8 mouse cellular contexts compared by ENCODE assay signal in the genomic region with DNA sequence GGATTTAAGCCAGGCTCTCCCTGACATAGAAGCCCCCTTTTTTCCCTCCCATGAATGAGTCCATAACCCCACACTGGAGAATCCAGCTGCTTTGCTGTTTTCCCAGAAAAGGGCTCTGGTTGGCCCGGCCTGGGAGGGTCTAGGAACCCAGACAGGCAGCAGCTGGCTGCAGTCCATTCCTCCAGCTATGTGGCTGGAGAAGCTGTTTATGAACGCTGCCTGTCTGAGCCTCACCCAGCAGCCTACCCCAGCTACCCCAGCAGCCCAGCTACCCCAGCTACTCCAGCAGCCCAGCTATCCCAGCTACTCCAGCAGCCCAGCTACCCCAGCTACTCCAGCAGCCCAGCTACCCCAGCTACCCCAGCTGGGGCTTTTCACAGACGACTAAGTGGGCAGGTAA. TPM values are rescaled to one million over a fixed set of nuclear protein-coding genes. Genes with fewer than 3 reads are reported as not detected.
A peak's percentile ranks its signal among the peaks of the same experiment; 100 is the strongest.
DNase-seq lines count a peak whose midpoint lies in the region; ATAC-seq and TF ChIP-seq lines count a peak whose summit lies in the region.

Pdcd4 (plus strand) TSS at position 171 of the 400 bp plus-strand sequence.

- 28% methylated on average over 3 of the region's 3 CpGs for WGBS in heart, embryonic 14.5 days

- H3K4me3 ChIP-seq in testis, adult 2 months (ENCODE audit: control insufficient read depth, low read depth, low read length), result no peak within 1 kb of the TSS
- H3K4me3 ChIP-seq in embryonic fibroblast, embryonic 13.5 days (ENCODE audit: insufficient read depth, low read length), result no peak within 1 kb of the TSS
- no peak within 1 kb of the TSS for H3K4me3 ChIP-seq in heart, embryonic 14.5 days (ENCODE audit: control insufficient read depth in 1 of 2, insufficient read depth in 1 of 2, low read depth in 1 of 2, low read length in 2 of 2)

- DNase-seq in testis, postnatal 14 days (ENCODE audit: low spot score), result no peak
- DNase-seq in layer of hippocampus, postnatal 25 days (ENCODE audit: extremely low spot score in 1 of 2, low spot score in 1 of 2), result no peak
- peak; percentile 52 for DNase-seq in thymus, postnatal 4 days
- no peak for DNase-seq in spleen, postnatal 4 days (ENCODE audit: low spot score in 2 of 2)

- H3K4me2 ChIP-seq in heart, embryonic 14.5 days (ENCODE audit: low read length), result no peak within 1 kb of the TSS

- no peak for ATAC-seq in heart, embryonic 14.5 days (ENCODE audit: insufficient number of reproducible peaks, insufficient read depth, low FRiP score, low read depth)
- no peak for ATAC-seq in megakaryocyte-erythroid progenitor cell, adult 5-6 weeks (replicated peaks; ENCODE audit: low FRiP score, low TSS enrichment, poor library complexity, severe bottlenecking)

- no peaks in the 10 kb centered on the region for H3K36me3 ChIP-seq in testis, adult 2 months (ENCODE audit: control insufficient read depth, insufficient read depth, low read length)
- H3K36me3 ChIP-seq in heart, embryonic 14.5 days (ENCODE audit: control insufficient read depth, insufficient read depth, low read length), result no peaks in the 10 kb centered on the region

- no peak within 1 kb of the TSS for H3K9ac ChIP-seq in heart, embryonic 14.5 days (ENCODE audit: low read length)

- no peak for TF ChIP-seq POLR2A in testis, adult 2 months (IDR thresholded peaks at IDR 0.05; ENCODE audit: control insufficient read depth, low read depth, low read length)
- no peak for TF ChIP-seq POLR2A in embryonic fibroblast, embryonic 13.5 days (IDR thresholded peaks at IDR 0.05; ENCODE audit: low read depth, low read length)

- peak within 1 kb of the TSS; percentile 60 for H3K27ac ChIP-seq in testis, adult 2 months (ENCODE audit: control insufficient read depth, insufficient read depth, low read depth, low read length)
- H3K27ac ChIP-seq in embryonic fibroblast, embryonic 13.5 days (ENCODE audit: insufficient read depth, low read length), result peak within 1 kb of the TSS; percentile 14; the same call in 1 of the 2 replicates
- peak within 1 kb of the TSS; percentile 46 to 54; a peak in 3 of 4 replicates for H3K27ac ChIP-seq in heart, embryonic 14.5 days (replicated peaks in 1 of 2; ENCODE audit: control insufficient read depth in 1 of 2, insufficient read depth in 1 of 2, low read depth in 2 of 2, low read length in 2 of 2)

- no peaks in the 10 kb centered on the region for H3K27me3 ChIP-seq in testis, adult 2 months (ENCODE audit: control insufficient read depth, insufficient read depth, low read length)
- H3K27me3 ChIP-seq in heart, embryonic 14.5 days (ENCODE audit: control insufficient read depth, insufficient read depth, low read length), result no peaks in the 10 kb centered on the region

- H3K4me1 ChIP-seq in testis, adult 2 months (ENCODE audit: control insufficient read depth, insufficient read depth, low read length), result no peaks in the 10 kb centered on the region; the same call in 1 of the 2 replicates
- peaks cover 3% of the 10 kb centered on the region; the same call in 1 of the 2 replicates for H3K4me1 ChIP-seq in embryonic fibroblast, embryonic 13.5 days (ENCODE audit: control insufficient read depth, insufficient read depth, low read length)
- H3K4me1 ChIP-seq in heart, embryonic 14.5 days (ENCODE audit: control insufficient read depth in 2 of 2, insufficient read depth in 2 of 2, low read length in 2 of 2), result peaks cover 7 to 21% of the 10 kb centered on the region in 2 experiments

- TF ChIP-seq CTCF in testis, adult 2 months (IDR thresholded peaks at IDR 0.05; ENCODE audit: control insufficient read depth, insufficient read depth, insufficient replicate concordance, low read depth, low read length), result no peak
- TF ChIP-seq CTCF in embryonic fibroblast, embryonic 13.5 days (IDR thresholded peaks at IDR 0.05; ENCODE audit: borderline replicate concordance, insufficient read depth, low read length), result no peak

- no peaks in the 10 kb centered on the region for H3K9me3 ChIP-seq in heart, embryonic 14.5 days (ENCODE audit: control insufficient read depth, low read length)

RNA-seq across cellular contexts. Expression of gene Pdcd4, which starts in this region (rescaled TPM):
- polyA plus RNA-seq in testis, adult 2 months (2012; rRNA removed), result 37.1 and 46.6 TPM in 2 replicates
- 40.4 and 41.4 TPM in 2 replicates for polyA plus RNA-seq in embryonic fibroblast, embryonic 13.5 days (2011; ENCODE audit: insufficient read length, low read depth, missing spikeins)
- 39.6 and 45.6 TPM in 2 replicates for polyA plus RNA-seq in heart, embryonic 14.5 days (2014; fragmentation: Nextera tagmentation; extraction: Ambion mirVana)
- 100 to 1,000 TPM; 118 to 120 TPM for total RNA-seq in layer of hippocampus, postnatal 25 days (2021)
- total RNA-seq in megakaryocyte-erythroid progenitor cell, adult 5-6 weeks (2014; fragmentation: Nextera tagmentation), result 137 and 154 TPM in 2 replicates
- total RNA-seq in megakaryocyte-erythroid progenitor cell, adult 5-6 weeks (2017), result 288 and 291 TPM in 2 replicates
